Mouse (Mus musculus) liver, adult 2 months (tissue): Measurements from ENCODE around the gene Dnajc5. TPM values are rescaled to one million over a fixed set of nuclear protein-coding genes. Genes with fewer than 3 reads are reported as not detected.

Experiments used
- DNase-seq: peaks from one replicate; pipeline ENCODE4 v3.0.0-alpha.2; 2011; ENCODE audit warnings: low read depth, low spot score; ENCODE audit errors: extremely low read depth
- H3K27ac ChIP-seq: fragments of 200-500 bp; replicated peaks from 2 replicates; pipeline ENCODE4 v1.5.1; 2012; ENCODE audit warnings: low read depth, mild to moderate bottlenecking, control low read depth, inconsistent platforms, low read length; ENCODE audit not compliant: insufficient read depth
- H3K27me3 ChIP-seq: fragments of 200-500 bp; 2 replicates; pipeline ENCODE4 v1.6.1; 2012; ENCODE audit warnings: mild to moderate bottlenecking, moderate library complexity, low read length, inconsistent platforms; ENCODE audit not compliant: control insufficient read depth, insufficient read depth
- H3K36me3 ChIP-seq: fragments of 200-500 bp; 2 replicates; pipeline ENCODE4 v1.6.1; 2012; ENCODE audit warnings: low read length, inconsistent platforms; ENCODE audit not compliant: control insufficient read depth, insufficient read depth
- H3K4me1 ChIP-seq: fragments of 200-500 bp; 2 replicates; pipeline ENCODE4 v1.6.1; 2011; ENCODE audit warnings: low read length; ENCODE audit not compliant: control insufficient read depth, insufficient read depth
- H3K4me3 ChIP-seq: fragments of 200-500 bp; 2 replicates; pipeline ENCODE4 v1.5.1; 2011; ENCODE audit warnings: low read depth, mild to moderate bottlenecking, control low read depth, low read length, moderate library complexity; ENCODE audit not compliant: insufficient read depth
- H3K79me2 ChIP-seq: fragments of 200-500 bp; 2 replicates; pipeline ENCODE4 v1.6.1; 2012; ENCODE audit warnings: inconsistent platforms, mild to moderate bottlenecking, low read length, moderate library complexity; ENCODE audit not compliant: control insufficient read depth, insufficient read depth
- H3K9ac ChIP-seq: fragments of 200-500 bp; 2 replicates; pipeline ENCODE4 v1.6.1; 2012; ENCODE audit warnings: low read depth, mild to moderate bottlenecking, control low read depth, inconsistent platforms, low read length
- CTCF ChIP-seq: fragments of 200-500 bp; IDR thresholded peaks from 2 replicates; pipeline ENCODE4 v1.5.1; 2011; ENCODE audit warnings: low read depth, low read length, control low read depth
- POLR2A ChIP-seq: fragments of 200-500 bp; IDR thresholded peaks from 2 replicates; pipeline ENCODE4 v1.6.1; 2011; ENCODE audit warnings: low read length, control low read depth; ENCODE audit not compliant: insufficient read depth; ENCODE audit errors: extremely low read depth
- WGBS: fragments of 180-500 bp; shearing (Covaris S2); methylation state at CpG from one replicate; pipeline ENCODE4 v1.1.7; 2018; 5-methylcytosine and 5-hydroxymethylcytosine counted together
- polyA plus RNA-seq: library from polyadenylated mRNA; depleted of rRNA; stranded (reverse); fragments of >200 nt; gene quantifications from 2 replicates; pipeline ENCODE4 v1.2.3, GENCODE M21; 2012
- total RNA-seq: library from RNA; depleted of rRNA; stranded (reverse); fragments of >200 nt; gene quantifications from 2 replicates; pipeline ENCODE4 v1.2.3, GENCODE M21; 2014

Dnajc5 gene
- total and polyA plus RNA-seq, 2 experiments, result 20.2 to 30.7 TPM

DNA sequence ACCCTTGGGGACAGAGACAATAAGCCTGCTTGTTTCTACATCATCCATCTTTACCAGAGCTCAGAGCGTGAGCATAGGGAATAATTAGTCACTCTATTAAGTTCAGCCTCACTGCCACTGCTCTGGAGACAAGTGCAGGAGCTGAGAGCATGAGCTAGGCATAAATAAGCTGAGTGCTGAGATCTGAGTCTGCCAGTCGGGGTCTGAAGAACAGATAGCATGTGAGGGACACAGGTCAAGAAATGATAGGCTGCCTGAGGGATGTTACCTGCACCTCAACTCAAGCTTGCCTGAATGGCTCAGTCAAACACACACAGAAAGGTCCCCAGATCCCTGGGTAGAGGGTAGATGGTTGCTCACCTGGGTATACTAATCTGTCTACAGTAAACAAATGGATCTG lies 56.8 kb downstream of the Dnajc5 start:
- WGBS, result 81% methylated on average over 2 of the region's 2 CpGs
- H3K36me3 ChIP-seq, result peaks cover 2% of the 10 kb centered on the region; the same call in 1 of the 2 replicates
- H3K27me3 ChIP-seq, result no peaks in the 10 kb centered on the region
- no peak for DNase-seq
- H3K4me1 ChIP-seq, result peaks cover 6% of the 10 kb centered on the region; the same call in 1 of the 2 replicates
- no peak for TF ChIP-seq CTCF
- no peak for TF ChIP-seq POLR2A
- H3K9ac ChIP-seq, result no peak overlapping the region
- H3K79me2 ChIP-seq, result peaks cover 13% of the 10 kb centered on the region; the same call in 1 of the 2 replicates
- H3K4me3 ChIP-seq, result no peak overlapping the region
- H3K27ac ChIP-seq, result no peak overlapping the region

DNA sequence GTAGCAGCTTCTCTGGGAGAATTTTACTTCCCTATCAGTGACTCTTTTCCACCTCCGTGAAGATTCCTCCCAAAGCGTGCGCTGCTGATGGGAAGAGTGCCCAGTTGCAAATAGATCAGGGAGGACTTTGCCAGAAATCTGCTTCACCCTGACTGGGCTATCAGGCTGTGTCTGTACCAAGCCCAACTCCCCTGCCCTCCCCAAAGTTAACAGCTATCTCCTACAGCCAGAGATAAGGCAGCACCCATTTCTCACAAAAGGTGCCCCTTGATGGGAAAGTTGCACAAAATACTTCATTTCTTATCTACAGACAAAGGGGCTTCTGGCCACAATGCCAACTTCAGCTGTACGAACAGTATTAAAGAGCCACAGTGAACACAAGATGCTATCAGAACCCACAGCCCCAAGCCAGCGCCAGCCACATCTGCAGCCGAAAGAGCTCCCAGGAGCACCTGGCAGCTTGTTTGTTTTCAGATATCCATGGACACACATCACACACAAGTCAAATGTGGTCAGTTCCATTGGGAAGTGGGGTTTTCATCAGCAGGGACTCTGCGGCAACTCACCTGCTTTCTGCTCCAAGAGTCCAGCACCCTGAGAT lies 57.8 kb downstream of the Dnajc5 start:
- Histone ChIP-seq H3K27ac (no peak overlapping the region), H3K27me3 (no peaks in the 10 kb centered on the region), H3K79me2 (peaks cover 13% of the 10 kb centered on the region; the same call in 1 of the 2 replicates), H3K4me3 (no peak overlapping the region), H3K36me3 (no peaks in the 10 kb centered on the region; the same call in 1 of the 2 replicates), H3K9ac (no peak overlapping the region), H3K4me1 (peaks cover 15% of the 10 kb centered on the region; the same call in 1 of the 2 replicates)
- 44% methylated on average over 7 of the region's 7 CpGs for WGBS
- peak; percentile 34 for DNase-seq
- no peak for TF ChIP-seq POLR2A
- no peak for TF ChIP-seq CTCF

DNA sequence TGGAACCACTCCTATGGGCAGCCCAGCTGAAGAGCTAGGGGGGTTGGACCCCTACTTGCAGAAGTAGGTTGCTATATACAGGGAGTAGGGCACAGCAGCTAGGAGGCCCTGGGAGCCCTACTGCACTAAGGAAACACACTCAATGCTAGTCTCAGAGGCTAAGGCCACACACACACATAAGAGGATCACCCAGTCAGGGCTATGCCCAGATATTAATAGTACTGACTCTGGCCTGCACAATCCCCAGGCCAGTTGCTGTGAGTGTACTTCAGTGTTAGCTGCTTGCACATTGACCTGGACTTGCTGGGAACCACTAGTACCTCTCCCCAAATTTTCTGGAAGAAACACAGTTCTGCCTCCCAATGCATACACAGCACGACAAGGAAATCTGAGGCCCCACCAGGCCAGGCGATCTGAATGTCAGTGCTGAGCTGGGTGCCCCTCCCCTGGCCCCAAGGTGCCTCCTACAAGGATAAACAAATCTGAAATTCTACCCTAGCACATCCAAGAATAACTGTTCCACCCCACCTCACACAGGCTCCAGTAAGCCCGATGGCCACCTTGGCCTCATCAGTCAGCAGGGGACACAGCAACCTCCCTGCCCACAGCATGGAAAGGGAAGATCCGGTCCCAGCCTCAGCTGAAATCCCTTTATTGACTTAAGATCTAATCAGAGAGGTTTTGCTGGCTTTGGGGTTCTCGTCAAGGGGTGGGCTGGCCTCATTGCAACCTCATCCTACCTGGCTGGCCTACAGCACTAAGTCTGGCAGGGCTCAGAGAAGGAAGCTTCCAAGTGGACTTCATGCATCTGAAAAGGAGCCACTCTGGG lies 58.7 kb downstream of the Dnajc5 start:
- TF ChIP-seq CTCF (no peak), POLR2A (no peak)
- peaks cover 13% of the 10 kb centered on the region; the same call in 1 of the 2 replicates for H3K79me2 ChIP-seq
- H3K9ac ChIP-seq, result no peak overlapping the region
- no peak for DNase-seq
- H3K27ac ChIP-seq, result no peak overlapping the region
- H3K27me3 ChIP-seq, result no peaks in the 10 kb centered on the region
- peaks cover 16% of the 10 kb centered on the region; the same call in 1 of the 2 replicates for H3K4me1 ChIP-seq
- H3K36me3 ChIP-seq, result no peaks in the 10 kb centered on the region; the same call in 1 of the 2 replicates
- no peak overlapping the region for H3K4me3 ChIP-seq
- WGBS, result 44% methylated on average over 5 of the region's 5 CpGs

DNA sequence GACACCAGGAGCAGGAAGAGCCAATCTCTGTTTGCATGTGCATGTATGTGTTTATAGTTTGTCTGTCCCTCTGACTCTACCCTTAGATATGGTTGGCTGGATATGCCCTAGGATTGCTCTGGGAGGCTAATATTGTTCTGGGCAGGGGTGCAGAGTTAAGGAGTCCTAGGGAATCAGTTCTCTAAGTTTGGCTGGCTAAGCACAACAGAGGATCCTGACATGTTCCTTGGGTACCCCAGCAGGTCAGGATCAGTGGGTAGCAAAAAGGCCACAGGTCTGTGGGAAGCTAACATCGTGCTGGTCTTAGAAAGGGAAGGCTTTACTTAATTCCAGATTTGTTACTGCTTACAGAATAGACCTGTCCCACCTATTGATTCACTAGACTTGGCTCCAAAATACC lies 59.4 kb downstream of the Dnajc5 start:
- Histone ChIP-seq H3K9ac (no peak overlapping the region), H3K27me3 (no peaks in the 10 kb centered on the region), H3K79me2 (peaks cover 13% of the 10 kb centered on the region; the same call in 1 of the 2 replicates), H3K4me1 (peaks cover 16% of the 10 kb centered on the region; the same call in 1 of the 2 replicates), H3K27ac (no peak overlapping the region), H3K4me3 (no peak overlapping the region), H3K36me3 (no peaks in the 10 kb centered on the region)
- DNase-seq, result no peak
- TF ChIP-seq CTCF (no peak), POLR2A (no peak)
- 96% methylated on average over 1 of the region's 1 CpGs for whole genome bisulfite sequencing

DNA sequence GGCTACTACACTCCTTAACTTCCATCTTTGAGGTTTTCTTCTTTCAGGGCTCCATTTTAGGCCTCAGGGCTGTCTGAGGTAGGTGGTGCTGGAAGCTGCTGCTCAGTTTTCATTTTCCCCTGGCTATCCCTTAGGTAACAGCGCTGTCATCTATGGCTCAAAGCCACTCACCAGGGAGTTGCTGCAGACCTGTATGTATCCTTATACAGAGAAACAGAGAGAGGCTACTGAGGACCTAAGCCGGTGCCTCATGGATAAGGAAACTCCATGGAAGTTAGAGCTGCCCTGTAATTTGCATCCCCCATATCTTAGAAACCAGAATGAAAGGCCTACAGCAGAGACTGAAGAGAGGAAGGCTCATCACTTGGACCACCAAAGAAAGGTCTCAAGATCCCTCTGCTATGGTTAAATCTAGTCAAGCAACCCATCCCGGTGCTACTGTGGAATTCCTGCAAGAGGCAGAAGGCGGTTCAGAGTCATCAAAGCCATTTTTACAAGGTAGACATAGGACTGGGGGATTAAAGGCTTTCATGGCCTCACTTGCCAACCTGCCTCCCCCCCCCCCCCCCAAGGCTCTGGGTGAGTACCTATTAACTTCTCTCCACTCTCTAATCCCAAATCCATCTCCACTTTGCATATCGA lies 60.0 kb downstream of the Dnajc5 start:
- H3K4me3 ChIP-seq, result peak overlapping the region; percentile 85
- WGBS, result 74% methylated on average over 5 of the region's 5 CpGs
- TF ChIP-seq POLR2A (no peak), CTCF (no peak)
- peaks cover 13% of the 10 kb centered on the region; the same call in 1 of the 2 replicates for H3K79me2 ChIP-seq
- H3K27me3 ChIP-seq, result no peaks in the 10 kb centered on the region
- H3K4me1 ChIP-seq, result peaks cover 16% of the 10 kb centered on the region; the same call in 1 of the 2 replicates
- no peak for DNase-seq
- no peaks in the 10 kb centered on the region for H3K36me3 ChIP-seq
- H3K27ac ChIP-seq, result peak overlapping the region; percentile 71; the same call in 1 of the 2 replicates
- peak overlapping the region; percentile 55; the same call in 1 of the 2 replicates for H3K9ac ChIP-seq
